Mouse (Mus musculus): Measurements from ENCODE around the gene Bcar1. TPM values are rescaled to one million over a fixed set of nuclear protein-coding genes. Genes with fewer than 3 reads are reported as not detected.

Bcar1 gene
- polyA plus RNA-seq, 1 experiment from 2014 or later, result 61.5 TPM

DNA sequence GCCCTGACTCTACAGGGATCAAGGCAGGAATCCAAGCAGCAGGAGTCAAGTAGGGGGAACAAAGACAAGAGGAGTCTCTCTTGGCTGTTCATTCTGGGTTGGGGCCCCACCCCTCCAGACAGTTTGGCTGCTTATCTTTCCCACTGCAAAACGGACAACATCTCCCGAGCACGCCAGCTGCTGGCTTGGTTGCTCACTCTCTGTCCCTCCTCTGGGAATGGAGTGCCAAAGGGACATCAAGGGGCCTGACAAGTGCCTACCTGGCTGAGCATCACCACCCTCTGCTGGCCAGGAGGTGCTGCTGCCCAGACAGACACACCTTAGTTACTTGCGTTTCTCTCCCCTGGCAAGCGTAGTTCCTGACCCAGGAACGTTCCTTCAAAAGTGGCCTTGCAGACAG lies 25.7 kb downstream of the Bcar1 start:
- Histone ChIP-seq H3K36me3 (peaks cover 58% of the 10 kb centered on the region), H3K4me2 (replicated peaks) (peak overlapping the region; percentile 41; the same call in 1 of the 2 replicates), H3K27ac (peak overlapping the region; percentile 95), H3K4me1 (peaks cover 42% of the 10 kb centered on the region), H3K27me3 (replicated peaks) (no peaks in the 10 kb centered on the region), H3K4me3 (no peak overlapping the region), H3K9me3 (no peaks in the 10 kb centered on the region), H3K9ac (peak overlapping the region; percentile 52)
- WGBS, result 69% methylated on average over 6 of the region's 6 CpGs
- ATAC-seq (ENCODE audit: low FRiP score, low read depth), result no peak

DNA sequence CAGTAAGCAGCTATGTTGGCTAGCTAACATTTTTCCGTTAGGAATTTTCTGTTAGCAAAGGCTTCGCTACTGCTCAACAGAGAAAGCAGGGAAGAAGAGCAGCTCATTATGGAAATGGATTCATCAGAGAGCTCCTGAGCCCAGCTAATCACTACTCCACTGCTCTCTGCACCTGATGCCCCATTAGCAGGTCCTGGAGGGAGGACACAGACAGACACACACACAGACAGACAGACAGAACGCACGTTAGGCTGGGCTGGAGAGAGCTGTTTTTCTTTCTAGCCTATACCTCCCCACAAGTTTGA lies 26.2 kb downstream of the Bcar1 start:
- peak; percentile 39; the same call in 1 of the 2 replicates for ATAC-seq (ENCODE audit: low FRiP score, low read depth)
- H3K27ac ChIP-seq, result peak overlapping the region; percentile 95
- WGBS, result 64% methylated on average over 4 of the region's 4 CpGs
- peaks cover 63% of the 10 kb centered on the region for H3K36me3 ChIP-seq
- H3K4me2 ChIP-seq (replicated peaks), result peak overlapping the region; percentile 41
- peaks cover 42% of the 10 kb centered on the region for H3K4me1 ChIP-seq
- H3K9ac ChIP-seq, result peak overlapping the region; percentile 52
- no peak overlapping the region for H3K4me3 ChIP-seq
- H3K27me3 ChIP-seq (replicated peaks), result no peaks in the 10 kb centered on the region
- H3K9me3 ChIP-seq, result no peaks in the 10 kb centered on the region

DNA sequence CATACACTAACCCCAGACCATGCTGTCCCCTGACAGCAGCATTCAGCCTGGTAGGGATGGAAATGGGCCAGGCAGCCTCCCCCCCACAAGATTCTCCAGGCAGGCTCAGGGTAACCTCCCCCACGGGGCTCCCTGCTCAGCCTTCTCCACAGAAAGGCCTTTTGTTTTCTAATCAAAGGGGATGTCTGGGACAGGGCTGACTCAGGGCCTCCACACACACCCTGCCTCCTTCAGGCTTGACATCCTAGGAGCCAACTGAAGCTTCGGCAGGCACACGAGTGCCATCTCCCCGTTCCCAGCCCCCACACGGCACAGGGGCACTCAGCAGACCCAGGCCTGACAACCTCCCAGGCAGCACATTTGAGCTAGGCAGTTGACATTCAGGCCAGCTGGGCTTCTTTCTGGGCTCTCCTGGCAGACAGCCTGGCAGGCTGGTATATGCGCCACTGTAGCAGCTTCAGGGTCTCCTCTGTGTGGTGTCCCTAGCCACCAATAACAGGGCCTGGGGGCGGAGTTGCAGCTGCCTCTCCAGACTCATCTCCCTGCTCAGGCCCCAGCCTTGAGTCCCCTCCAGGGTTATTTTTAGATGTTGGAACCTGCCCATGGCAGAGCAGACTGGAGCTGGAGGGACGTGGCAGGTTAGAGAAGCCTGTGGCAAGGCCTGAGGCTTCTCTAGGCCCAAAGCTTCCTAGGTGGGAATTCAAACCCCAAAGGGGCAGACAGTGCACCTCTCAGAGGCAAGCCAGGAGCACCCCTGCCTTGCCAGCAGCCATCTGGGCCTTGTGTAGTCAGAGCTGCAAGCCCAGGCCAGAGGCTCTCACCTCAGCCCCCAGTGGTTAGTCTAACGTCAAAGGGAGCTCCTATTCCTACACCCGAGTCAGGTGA lies 26.8 kb downstream of the Bcar1 start:
- H3K27ac ChIP-seq, result peak overlapping the region; percentile 95
- H3K4me1 ChIP-seq, result peaks cover 42% of the 10 kb centered on the region
- no peaks in the 10 kb centered on the region for H3K9me3 ChIP-seq
- H3K27me3 ChIP-seq (replicated peaks), result no peaks in the 10 kb centered on the region
- H3K4me3 ChIP-seq, result no peak overlapping the region
- peak overlapping the region; percentile 52 for H3K9ac ChIP-seq
- ATAC-seq (ENCODE audit: low FRiP score, low read depth), result peak; percentile 84
- 32% methylated on average over 10 of the region's 10 CpGs for WGBS
- H3K4me2 ChIP-seq (replicated peaks), result peak overlapping the region; percentile 41
- peaks cover 68% of the 10 kb centered on the region for H3K36me3 ChIP-seq

DNA sequence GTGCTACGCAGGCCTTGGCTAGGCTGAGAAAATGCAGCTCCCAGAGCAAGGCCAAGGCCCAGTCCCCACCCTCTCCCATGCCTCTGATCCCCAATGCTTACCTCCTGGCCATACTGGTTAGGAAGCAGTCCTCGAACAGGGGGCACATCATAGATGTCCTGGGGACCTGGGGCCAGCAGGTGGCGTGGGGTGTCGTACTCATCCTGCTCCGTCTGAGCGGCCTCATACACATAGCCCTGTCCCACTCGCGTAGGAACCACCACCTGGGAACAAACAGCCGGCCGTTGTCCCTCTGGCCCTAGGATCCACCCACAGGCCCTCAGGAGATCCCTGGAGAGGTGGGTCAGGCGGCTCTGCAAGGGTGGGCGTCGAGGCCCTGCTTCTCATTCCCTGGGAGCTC lies 28.1 kb downstream of the Bcar1 start:
- H3K9me3 ChIP-seq, result no peaks in the 10 kb centered on the region

DNA sequence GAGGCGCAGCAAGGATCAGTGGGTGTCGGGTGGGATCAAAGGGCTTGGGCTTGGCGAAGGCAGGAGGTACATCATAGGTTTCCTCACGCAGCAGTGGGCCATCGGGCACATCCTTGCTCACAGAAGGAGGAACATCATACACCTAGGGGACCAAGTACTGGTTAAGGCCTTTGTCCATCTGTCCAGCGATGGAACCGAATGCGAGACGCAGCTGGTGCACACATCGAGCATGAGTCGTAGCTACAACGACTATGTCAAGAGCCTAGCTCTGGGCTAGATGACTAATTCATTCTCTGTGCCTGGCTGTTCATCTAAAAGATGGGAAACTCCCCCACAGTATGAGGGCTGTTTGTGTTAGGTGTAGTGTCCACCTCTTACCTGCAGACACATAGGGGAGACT lies 29.3 kb downstream of the Bcar1 start:
- 95% methylated on average over 12 of the region's 12 CpGs for WGBS
- H3K9ac ChIP-seq, result no peak overlapping the region

More for the DNA sequence above, 28.1 kb downstream of the Bcar1 start:
- H3K36me3 ChIP-seq, result peaks cover 71% of the 10 kb centered on the region
- H3K4me1 ChIP-seq, result peaks cover 38% of the 10 kb centered on the region
- no peak for ATAC-seq (ENCODE audit: low FRiP score, low read depth)
- peak overlapping the region; percentile 95; the same call in 1 of the 2 replicates for H3K27ac ChIP-seq
- H3K4me2 ChIP-seq (replicated peaks), result no peak overlapping the region
- no peak overlapping the region for H3K4me3 ChIP-seq
- H3K9ac ChIP-seq, result peak overlapping the region; percentile 26; the same call in 1 of the 2 replicates
- WGBS, result 85% methylated on average over 13 of the region's 13 CpGs
- H3K27me3 ChIP-seq (replicated peaks), result no peaks in the 10 kb centered on the region

DNA sequence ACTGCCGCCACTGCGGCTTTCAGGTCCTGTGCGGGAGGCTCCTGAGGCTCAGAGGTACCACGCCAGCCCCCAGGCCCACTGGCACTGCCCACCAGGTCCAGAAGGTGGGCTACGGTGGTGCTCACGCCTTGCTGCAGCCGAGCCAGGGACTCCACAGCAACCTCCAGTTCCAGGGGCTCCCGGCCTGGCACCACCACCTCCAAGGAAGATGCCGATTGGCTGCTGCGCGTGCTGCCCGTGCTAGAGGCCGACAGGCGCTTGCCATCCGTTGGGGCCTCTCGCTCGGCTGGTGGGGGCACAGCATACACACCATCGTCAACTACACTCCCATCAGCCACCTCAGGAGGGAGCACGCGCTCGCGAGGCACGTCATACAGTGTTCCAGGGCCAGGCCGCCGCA lies 29.8 kb downstream of the Bcar1 start:
- no peak for ATAC-seq (ENCODE audit: low FRiP score, low read depth)
- Histone ChIP-seq H3K4me2 (replicated peaks) (no peak overlapping the region), H3K9ac (no peak overlapping the region), H3K27ac (no peak overlapping the region), H3K9me3 (no peaks in the 10 kb centered on the region), H3K36me3 (peaks cover 76% of the 10 kb centered on the region), H3K4me3 (no peak overlapping the region), H3K27me3 (replicated peaks) (no peaks in the 10 kb centered on the region), H3K4me1 (peaks cover 35% of the 10 kb centered on the region)
- WGBS, result 93% methylated on average over 25 of the region's 25 CpGs

More for the DNA sequence above, 29.3 kb downstream of the Bcar1 start:
- no peak for ATAC-seq (ENCODE audit: low FRiP score, low read depth)
- H3K27me3 ChIP-seq (replicated peaks), result no peaks in the 10 kb centered on the region
- no peaks in the 10 kb centered on the region for H3K9me3 ChIP-seq
- H3K36me3 ChIP-seq, result peaks cover 72% of the 10 kb centered on the region
- H3K27ac ChIP-seq, result no peak overlapping the region
- H3K4me3 ChIP-seq, result no peak overlapping the region
- H3K4me2 ChIP-seq (replicated peaks), result no peak overlapping the region
- H3K4me1 ChIP-seq, result peaks cover 35% of the 10 kb centered on the region

DNA sequence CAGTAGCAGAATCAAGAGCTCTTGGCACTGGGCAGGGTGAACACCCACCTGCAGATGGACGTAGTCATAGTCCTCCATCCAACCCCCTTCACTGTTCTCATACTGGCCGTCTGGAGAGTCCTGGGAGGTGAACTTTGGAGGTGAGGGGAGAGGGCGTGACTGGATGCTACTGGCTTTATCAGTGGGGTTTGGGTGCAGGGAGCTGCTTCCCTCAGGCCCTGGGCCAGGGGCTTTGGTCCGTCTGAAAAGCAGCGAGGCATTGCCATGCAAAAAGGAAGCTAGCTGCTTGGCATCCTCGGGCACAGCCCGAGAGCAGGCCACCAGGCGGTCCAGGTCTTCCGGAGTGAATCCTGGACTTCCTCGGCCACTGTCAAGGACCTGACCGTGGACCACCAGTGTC lies 30.3 kb downstream of the Bcar1 start:
- H3K36me3 ChIP-seq, result peaks cover 80% of the 10 kb centered on the region
- H3K4me2 ChIP-seq (replicated peaks), result no peak overlapping the region
- peaks cover 34% of the 10 kb centered on the region for H3K4me1 ChIP-seq
- no peak overlapping the region for H3K9ac ChIP-seq
- no peak overlapping the region for H3K4me3 ChIP-seq
- ATAC-seq (ENCODE audit: low FRiP score, low read depth), result no peak
- H3K27me3 ChIP-seq (replicated peaks), result no peaks in the 10 kb centered on the region
- WGBS, result 93% methylated on average over 11 of the region's 11 CpGs
- no peak overlapping the region for H3K27ac ChIP-seq
- no peaks in the 10 kb centered on the region for H3K9me3 ChIP-seq

DNA sequence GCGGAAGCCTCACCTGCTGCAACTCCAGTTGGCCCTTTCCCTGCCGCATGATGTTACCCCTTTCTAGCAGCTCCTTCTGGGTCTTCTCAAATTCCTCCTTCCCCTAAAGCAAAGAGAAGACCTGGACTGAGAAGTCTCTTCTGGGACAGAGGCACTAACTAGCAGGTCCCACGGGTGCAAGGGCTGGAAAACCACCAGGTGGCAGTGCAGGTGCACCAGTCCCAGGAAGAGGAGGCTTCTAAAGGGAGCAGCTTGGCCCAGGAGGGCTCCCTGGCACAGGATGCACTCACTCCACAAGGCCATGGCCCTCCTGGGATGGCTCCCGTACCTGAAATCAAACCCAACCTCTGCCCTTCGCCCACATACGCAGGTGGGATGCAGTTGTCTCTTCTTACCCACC lies 31.0 kb downstream of the Bcar1 start:
- Histone ChIP-seq H3K4me1 (peaks cover 27% of the 10 kb centered on the region), H3K4me2 (replicated peaks) (no peak overlapping the region), H3K36me3 (peaks cover 81% of the 10 kb centered on the region), H3K27me3 (replicated peaks) (no peaks in the 10 kb centered on the region), H3K9me3 (no peaks in the 10 kb centered on the region), H3K27ac (no peak overlapping the region), H3K4me3 (no peak overlapping the region), H3K9ac (no peak overlapping the region)
- WGBS, result 82% methylated on average over 6 of the region's 6 CpGs
- ATAC-seq (ENCODE audit: low FRiP score, low read depth), result no peak

DNA sequence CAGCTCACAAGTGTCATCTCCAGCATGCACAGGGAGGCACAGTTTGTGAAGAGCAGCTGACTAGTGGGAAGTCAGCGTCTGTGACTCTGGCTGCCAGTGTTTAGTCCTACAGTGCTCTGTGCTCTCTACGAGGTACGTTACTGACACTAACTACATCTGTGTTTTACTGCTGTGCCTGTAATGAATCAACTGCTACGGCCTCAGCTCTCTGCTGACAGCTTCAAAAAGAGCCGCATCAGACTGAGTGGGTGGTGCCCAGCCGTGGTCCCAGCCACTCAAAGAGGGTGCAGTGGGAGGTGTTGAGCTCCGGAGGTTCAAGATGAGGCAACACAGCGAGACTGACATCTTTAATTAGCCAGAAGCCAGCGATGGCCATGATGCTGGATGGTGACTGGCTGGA lies 31.5 kb downstream of the Bcar1 start:
- WGBS, result 64% methylated on average over 9 of the region's 9 CpGs
- no peak overlapping the region for H3K4me2 ChIP-seq (replicated peaks)
- no peak overlapping the region for H3K27ac ChIP-seq
- H3K36me3 ChIP-seq, result peaks cover 81% of the 10 kb centered on the region
- no peak for ATAC-seq (ENCODE audit: low FRiP score, low read depth)
- no peak overlapping the region for H3K4me3 ChIP-seq
- H3K9me3 ChIP-seq, result no peaks in the 10 kb centered on the region
- 0 out of 2 replicates have a peak overlapping the region, but pooled peaks have one; percentile 5 for H3K9ac ChIP-seq
- peaks cover 23% of the 10 kb centered on the region for H3K4me1 ChIP-seq
- H3K27me3 ChIP-seq (replicated peaks), result no peaks in the 10 kb centered on the region

DNA sequence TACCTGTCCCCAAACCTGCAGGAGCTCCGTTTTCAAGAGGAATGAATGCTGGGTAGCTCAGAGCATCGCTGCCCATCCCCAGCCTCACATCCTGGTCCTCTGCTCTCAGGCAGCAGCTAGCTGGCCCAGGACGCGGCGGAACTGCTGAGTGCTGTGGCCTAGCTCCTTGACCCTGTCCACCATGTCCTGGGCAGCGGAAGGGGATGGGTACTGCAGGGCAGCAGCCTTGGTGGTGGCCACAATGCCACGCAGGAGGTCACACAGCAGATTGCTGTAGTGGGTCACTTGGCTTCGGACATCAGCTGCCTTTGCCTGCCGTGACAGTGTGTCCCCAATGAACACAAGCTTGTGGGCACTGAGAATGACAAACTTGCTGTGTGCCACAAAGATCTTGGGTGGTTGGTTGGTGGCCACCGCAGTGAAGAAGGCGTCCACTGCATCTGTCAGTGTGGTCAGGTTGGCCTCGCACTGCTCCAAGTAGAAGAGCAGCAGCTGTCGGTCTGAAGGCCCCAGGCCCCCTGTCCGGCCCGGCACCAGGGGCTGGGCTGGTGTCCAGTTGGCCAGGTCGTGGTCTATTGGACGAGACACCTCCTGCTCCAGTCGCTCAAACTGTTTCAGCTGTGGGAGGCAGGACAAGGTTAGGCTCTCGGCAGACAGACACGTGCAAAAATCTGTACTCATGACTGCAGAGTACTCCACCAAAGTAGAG lies 32.7 kb downstream of the Bcar1 start:
- H3K36me3 ChIP-seq, result peaks cover 76% of the 10 kb centered on the region
- no peaks in the 10 kb centered on the region for H3K27me3 ChIP-seq (replicated peaks)
- H3K4me1 ChIP-seq, result peaks cover 11% of the 10 kb centered on the region
- 92% methylated on average over 20 of the region's 20 CpGs for WGBS
- no peak overlapping the region for H3K27ac ChIP-seq
- H3K4me2 ChIP-seq (replicated peaks), result no peak overlapping the region
- no peak for ATAC-seq (ENCODE audit: low FRiP score, low read depth)
- H3K4me3 ChIP-seq, result no peak overlapping the region
- no peak overlapping the region for H3K9ac ChIP-seq
- H3K9me3 ChIP-seq, result no peaks in the 10 kb centered on the region

DNA sequence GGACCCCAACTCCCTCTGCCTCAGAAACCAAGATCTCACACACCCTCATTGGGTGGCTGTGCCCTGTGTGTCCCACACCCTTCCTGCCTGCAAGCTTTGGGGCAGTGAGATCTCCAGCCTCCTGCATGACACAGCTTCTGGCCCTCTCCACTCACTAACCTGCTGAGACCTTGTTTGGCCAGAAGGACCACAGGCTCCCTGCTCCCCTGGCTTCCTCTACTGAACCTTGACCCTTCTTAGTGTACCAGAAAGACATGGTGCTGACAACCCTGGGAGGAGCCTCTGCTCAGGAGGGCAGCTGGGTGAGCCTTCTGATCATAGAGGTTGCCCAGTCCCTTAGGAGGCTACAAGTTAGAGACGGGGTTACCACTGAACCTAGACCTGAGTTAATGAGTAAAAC lies 34.4 kb downstream of the Bcar1 start:
- ATAC-seq (ENCODE audit: low FRiP score, low read depth), result no peak
- no peak overlapping the region for H3K4me3 ChIP-seq
- no peak overlapping the region for H3K4me2 ChIP-seq (replicated peaks)
- H3K9me3 ChIP-seq, result no peaks in the 10 kb centered on the region
- 83% methylated on average over 1 of the region's 1 CpGs for WGBS
- H3K27ac ChIP-seq, result no peak overlapping the region
- H3K36me3 ChIP-seq, result peaks cover 59% of the 10 kb centered on the region
- no peaks in the 10 kb centered on the region for H3K27me3 ChIP-seq (replicated peaks)
- H3K4me1 ChIP-seq, result no peaks in the 10 kb centered on the region
- H3K9ac ChIP-seq, result no peak overlapping the region

DNA sequence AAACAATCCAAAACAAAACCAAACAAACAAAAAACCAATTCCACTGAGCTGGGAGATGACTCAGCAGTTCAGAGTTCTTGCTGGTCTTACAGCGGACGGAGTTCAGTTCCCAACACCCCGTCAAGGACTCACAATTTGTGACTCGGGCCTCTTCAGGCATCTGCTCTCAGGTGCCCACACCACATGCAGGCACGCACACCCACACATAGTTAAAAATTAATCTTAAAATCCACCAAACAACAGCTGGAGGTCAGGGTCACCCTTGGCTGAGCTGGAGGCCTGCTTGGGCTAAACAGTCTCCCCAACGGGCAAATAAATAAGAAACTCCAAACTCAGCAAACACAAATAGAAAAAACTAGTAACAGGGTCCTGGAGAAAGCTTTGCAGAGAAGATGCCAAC lies 35.3 kb downstream of the Bcar1 start:
- ATAC-seq (ENCODE audit: low FRiP score, low read depth), result no peak
- Histone ChIP-seq H3K9ac (no peak overlapping the region), H3K4me3 (no peak overlapping the region), H3K9me3 (no peaks in the 10 kb centered on the region), H3K4me1 (no peaks in the 10 kb centered on the region), H3K36me3 (peaks cover 50% of the 10 kb centered on the region), H3K27me3 (replicated peaks) (no peaks in the 10 kb centered on the region), H3K4me2 (replicated peaks) (no peak overlapping the region), H3K27ac (no peak overlapping the region)
- 90% methylated on average over 6 of the region's 6 CpGs for WGBS

All from neural tube, embryonic 12.5 days (tissue).